Mouse (Mus musculus) G1E-ER4 (cell line): ENCODE data around the gene Grik4. TPM values are rescaled to one million over a fixed set of nuclear protein-coding genes. Genes with fewer than 3 reads are reported as not detected.

Experiments used
- GATA1 ChIP-seq: IDR thresholded peaks from one replicate; pipeline ENCODE4 v1.8.0; 2012; ENCODE audit warnings: low read length, inconsistent platforms
- polyA plus RNA-seq: library from polyadenylated mRNA; stranded (reverse); fragments of >175 nt; gene quantifications from 2 replicates; pipeline ENCODE4 v1.2.3, GENCODE M21; 2012

Gene Grik4
- polyA plus RNA-seq, 1 experiment: not detected

DNA sequence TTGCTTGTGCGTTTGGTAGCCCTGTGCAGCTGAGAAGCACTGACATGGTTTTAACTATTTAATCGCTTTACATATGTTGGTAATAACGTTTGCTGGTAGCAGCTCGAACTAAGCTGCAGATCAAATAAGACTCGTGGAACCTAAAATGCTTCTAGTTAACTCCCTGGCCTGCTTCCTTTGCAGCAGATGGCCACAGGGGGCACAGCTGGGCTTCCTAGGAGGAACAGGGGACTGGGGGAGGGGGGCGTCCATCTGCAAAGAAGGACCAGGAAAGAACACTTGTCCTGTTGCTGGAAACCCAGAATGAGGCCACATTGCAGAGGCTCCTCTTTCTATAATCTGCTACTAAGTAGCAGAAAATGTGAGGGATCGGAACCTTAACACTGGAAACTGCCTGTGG is 24.1 kb downstream of the Grik4 start:
- no peak for TF ChIP-seq GATA1

DNA sequence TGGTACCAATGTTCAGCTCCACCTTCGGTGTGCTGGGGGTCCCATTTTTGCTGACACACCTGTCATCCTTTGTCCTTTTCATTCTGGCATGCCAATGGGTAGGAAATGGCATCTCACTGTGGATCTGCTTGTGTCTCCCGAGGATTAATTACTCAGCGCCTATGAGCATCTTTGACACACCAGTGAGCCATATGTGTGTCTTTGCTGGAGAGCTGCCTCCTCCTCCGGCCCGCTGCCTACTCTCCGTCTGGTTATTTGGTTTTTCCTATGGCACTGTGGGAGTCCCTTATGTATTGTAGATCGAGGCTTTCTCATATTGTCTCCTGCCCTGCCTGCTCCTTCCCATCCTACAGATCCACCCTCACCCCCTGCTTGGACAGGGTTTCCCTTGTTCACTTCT is 26.4 kb downstream of the Grik4 start:
- no peak for TF ChIP-seq GATA1

DNA sequence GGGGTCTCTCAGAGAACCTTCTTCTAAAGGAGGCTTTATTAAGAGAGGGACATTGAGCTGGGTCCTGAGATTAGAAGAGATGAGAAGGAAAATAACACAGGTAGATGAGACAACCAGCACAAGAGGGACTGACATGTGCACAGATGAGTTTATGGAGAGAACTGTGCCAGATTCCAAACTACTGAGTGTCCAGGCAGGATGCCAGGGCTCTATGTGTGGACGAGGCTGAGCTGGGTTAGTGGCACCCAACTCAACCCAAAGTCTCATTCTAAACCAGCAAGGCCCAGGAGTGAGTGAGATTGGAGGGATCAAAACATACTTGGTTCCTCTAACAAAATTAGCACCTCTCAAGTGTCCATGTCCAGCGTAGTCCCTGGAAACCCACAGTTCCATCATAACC is 31.1 kb downstream of the Grik4 start:
- TF ChIP-seq GATA1: no peak

DNA sequence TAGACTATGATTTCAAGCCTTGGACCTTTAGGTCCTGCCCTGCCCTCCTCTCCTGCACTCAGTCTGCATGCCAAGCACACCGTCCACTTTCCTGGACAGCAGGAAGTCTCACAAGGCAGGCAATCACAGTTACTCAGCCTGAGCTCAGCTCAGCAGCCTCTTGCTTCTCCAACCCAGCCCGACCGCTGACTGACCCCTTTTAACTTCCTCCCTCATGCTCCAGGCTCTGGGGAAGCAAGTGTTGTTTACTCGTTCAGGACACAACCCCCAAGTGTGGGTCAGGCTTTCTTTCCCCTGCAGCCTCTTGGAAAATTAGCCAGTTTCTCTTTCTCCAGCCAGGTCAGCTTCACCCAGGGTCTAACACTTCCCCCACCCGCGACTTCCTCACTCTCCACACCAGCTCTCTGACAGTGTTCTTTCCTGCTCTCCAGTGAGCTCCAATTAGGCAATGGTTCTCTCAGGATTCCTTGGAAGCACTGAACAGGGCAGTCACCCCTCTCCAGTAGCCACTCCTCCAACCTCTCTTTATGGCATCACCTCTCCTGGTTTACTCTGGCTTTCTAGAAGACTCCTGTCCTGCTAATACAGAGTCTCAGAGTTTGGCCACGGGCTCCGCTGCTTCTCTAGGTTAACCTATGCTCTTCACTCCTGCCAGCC is 35.5 kb downstream of the Grik4 start:
- no peak for TF ChIP-seq GATA1

DNA sequence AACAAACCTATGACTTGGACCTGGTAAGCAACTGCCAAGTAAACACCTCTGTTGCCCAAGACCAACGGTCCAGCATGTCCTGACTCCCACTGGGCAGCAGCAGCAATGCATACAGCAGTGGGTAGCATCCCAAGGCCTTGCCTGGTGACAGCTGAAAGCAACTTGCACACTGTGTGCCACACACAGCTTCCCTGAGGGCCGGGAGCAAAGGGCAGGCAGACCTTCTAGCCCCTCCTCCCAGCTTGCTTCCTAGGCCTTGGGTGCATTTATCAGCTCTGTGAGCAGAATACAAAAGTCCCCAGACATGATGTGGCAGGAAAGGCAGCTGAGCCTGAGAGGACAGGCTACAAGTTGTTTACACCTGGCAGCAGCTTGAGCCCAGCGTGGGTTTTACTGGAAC is 37.3 kb downstream of the Grik4 start:
- no peak for TF ChIP-seq GATA1

DNA sequence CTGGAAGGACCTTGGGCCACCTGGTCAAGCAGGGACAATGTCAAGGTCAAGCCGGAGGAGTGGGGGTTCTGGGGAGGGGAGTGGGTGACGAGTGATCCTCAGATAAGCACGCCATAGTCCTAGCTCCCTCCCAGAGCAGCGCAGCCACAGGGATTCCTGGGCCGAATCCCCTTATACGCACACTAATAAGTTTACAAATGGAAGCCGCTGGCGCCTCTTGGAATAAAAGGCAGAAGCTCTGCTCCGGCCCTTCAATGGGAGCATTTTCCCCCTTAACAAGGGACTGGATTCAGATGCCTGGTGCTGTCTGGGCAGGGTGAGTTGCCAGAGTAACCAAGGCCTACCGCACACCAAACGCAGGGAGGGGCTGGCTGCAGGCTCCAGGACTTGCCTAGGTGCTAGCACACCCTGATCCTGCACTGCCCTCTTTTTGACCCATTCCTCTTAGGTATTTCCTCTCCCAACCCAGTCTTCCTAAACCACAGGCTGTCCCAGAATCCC is 46.2 kb downstream of the Grik4 start:
- no peak for TF ChIP-seq GATA1

DNA sequence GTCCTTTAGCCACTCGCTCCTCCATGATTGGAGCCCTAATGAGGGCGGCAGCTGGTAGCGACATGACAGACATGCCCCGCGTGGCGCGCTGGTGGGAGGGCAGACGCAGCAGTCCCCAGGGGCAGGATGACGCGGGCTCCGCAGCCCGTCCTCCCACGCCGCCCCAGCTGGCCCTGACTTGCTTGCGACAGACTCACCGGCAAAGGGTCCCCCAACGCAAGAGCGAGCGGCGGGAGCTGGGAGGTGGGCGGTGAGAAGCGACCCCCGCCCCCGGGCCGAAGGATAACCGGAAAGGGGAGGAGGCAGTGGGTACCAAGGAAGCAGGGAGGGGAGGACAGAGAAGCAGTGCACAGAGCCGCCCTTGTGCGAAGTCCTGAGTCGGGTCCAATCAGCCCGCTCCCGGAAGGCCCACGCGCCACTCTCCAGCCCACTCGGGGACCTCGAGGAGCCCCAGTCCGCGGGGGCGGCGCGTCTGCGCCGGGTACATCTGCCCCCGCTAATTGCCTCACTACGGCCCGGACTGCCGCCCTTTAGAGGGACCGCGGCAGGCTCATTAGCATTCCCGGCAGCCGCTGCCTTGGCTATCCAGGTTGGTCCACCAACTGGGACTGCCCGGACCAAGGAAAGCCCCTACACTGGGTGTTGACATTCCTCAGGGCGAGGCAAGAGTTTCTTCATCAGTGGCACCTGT is 46.8 kb downstream of the Grik4 start:
- TF ChIP-seq GATA1: no peak

DNA sequence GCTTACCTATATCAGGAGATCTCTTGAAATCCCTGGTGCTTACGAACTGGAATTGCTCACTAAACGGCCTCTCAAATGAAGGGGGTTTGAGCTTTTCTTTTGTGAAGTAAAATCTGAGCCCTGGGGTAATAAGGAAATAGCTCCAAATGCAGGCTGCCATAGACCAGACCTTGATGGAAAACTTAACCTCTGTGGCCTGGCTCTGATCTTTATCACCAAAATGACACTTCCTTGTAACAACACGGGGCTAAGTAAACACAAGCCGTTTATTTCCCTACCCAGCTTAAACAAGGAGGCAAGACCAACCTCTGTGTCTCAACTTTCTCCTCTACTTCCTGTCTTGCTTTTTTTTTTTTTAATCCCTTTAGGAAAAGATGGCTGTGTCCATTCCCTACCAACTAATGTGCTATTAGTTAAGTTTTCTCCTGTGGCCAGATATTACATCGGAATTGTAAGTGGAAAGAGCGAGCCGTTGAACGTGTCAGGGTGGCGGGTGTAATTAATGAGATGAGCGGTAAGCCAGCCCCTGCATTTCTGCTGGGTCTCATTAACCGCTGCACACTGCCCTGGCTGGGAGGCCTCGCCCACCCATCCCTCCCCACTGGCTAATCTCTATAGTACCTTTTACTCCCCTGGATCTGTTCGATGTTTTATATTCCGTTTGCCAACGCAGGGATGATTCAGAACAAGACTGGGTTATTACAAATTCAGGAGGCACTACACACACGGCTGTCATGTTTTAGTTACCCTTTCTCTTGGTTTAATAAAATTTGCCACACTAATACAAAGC is 47.7 kb downstream of the Grik4 start:
- no peak for TF ChIP-seq GATA1

DNA sequence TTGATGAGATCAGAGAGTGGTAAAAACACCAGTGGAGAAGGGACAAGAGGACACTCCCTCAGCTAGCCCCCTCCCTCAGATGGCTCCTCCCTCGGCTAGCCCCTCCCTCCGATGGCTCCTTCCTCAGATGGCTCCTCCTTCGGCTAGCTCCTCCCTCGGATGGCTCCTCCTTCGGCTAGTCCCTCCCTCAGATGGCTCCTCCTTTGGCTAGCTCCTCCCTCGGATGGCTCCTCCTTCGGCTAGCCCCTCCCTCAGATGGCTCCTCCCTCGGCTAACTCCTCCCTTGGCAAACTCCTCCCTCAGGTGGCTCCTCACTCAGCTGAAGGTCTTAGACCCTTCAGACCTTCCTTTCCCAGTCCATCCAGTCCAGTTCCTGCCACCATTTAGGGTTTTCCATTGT is 51.5 kb downstream of the Grik4 start:
- TF ChIP-seq GATA1: no peak

DNA sequence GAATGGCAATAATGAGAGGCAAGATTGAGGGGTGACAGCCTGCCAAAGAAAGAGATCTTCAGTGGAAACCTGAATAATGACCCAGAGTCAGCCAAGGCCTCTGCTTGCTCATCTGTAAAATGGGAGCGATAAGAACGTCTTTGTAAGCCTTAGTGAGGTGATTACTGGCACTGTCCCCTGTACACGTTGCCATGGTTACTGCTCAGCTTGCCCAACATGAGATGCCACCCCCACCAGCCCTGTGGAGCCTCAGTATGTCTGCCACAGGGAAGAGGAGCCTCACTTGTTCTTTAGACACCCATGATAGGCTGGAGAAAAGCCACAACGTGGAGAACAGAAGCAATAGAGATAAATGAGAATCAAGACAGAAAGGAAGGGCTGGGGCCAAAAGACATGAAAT is 56.4 kb downstream of the Grik4 start:
- no peak for TF ChIP-seq GATA1

DNA sequence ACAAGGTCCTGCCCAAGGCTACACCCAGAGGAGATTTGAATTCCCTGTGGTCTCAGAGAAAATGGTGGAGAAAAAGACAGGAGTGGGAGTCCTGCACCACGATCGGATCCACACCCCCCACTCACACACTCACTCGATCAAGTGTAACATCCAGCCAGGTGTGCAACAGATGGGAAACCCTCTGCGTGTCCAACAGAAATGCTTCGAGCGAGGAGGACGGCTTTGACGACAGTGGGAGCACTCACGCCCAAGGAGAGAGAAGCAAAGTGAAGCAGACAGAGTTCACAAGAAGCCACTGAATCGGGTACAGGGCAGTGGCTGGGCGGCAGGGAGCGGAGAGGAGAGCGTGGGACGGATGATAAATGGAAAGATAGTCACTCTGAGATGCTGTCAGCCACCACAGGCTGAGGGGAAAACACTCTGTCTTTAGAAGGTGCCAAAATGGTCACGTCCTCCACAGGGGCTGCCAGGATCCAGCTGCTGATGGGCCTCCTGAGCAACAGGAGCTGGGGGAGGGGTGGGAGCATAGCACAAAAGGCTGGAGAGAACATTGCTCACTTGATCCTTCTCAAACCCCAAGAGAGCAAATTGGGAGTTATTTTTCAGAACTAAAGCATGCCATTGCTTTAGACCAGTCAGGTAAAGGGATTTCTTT is 58.1 kb downstream of the Grik4 start:
- no peak for TF ChIP-seq GATA1

DNA sequence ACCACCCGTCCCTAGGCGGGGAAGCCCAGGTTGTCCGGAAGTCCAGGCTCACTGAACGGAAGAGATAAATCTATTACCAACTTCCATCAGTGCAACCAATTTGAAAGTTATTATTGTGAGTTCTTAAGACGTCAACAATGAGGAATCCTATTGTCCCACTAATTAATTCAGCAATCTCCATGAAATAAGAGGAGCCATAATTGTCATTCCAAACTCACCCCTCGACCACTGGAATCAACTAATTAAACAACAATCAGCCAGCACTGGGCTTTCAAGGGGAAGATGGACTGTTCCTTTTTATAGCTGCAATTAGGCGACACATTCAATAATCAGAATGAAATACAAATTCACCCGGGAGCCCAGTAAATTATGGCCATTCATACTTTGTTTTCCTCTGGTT is 58.7 kb downstream of the Grik4 start:
- TF ChIP-seq GATA1: no peak

DNA sequence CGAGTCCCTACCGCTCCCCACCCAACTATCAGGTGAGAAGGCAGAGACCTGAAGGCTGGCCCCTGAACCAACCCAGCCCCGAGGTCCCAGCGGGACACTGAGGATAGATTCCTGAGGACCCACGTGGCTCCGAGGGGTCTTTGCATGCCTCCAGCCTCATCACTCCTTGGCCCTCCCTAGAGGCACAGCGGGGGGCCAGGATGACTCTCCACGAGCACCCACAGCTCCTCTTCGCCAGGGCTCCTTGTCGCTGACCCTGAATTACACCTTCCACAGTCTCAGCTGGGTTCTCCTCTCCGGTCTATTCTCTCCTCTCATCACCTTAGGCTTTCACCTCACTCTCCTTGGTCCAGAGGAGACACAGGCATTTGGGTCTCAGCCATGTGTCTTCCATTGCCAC is 59.2 kb downstream of the Grik4 start:
- no peak for TF ChIP-seq GATA1

DNA sequence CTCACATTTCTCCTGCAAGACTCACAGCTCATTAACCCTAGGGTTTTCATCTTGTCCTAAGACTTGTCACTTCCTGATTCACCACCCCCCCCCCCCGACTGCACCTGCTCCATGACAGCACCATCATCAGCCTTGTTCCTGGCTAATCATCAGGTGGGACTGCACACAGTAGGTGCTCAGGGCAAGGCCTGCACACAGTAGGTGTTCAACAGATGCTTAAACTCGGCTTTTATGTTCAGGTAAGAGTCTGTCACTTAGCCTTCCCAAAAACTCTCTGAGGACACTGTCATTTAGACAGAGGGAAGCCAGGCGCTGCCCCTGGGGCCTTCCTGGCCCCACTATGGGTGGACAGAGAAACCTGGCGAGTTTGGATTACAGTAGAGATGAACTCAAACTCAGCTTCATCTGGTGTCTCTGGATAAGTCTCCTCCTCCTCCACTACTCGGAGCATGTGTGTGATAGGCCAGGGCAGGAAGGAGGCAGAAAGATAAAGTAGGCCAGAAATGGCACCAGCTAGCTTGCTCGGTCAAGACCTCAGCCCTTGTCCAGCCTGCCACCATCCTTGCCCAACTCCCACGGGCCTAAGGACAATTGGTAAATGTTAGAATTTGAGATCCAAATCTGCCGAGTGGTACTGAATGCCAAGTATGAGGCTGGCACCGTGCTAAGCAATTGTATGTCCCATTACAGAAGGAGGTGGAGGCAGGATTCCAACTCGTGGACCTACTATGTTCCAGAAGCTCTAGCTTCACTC is 61.1 kb downstream of the Grik4 start:
- TF ChIP-seq GATA1: no peak

DNA sequence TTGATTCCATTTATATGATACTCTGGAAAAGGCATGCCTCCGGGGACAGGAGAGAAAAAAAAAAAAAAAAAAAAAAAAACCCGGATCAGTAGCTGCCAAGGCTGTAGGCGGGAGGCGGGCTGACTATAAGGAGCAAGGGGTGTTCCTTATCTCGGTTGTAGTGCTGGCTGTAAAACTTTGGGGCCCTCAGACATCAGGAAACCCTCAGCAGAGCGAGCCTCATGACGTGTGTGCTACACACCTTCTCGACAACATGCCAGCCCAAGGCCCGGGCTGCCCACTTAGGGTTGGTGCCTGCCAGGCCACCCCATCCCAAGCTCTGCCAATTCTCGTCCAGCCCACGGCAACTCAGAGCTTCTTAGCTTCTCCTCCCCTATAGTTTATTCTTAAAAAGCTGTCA is 62.0 kb downstream of the Grik4 start:
- TF ChIP-seq GATA1: no peak

DNA sequence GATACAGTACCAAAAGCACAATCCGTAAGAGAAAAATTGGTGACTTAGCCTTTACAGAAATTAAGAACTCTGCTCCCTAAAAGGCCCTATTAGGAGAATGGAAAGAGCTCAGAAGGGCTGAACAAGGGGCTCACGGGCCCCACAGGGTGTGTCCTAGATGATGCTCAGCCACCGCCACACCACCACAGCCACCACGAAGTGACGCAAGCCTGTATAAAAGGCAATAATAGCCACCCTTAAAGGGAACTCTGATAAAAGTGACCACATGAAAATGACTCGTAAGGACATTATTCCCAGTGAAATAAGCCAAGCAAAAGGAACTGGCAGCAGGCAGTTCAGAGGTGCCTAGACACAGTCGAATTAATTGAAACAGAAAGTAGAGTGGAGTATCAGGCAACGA is 63.3 kb downstream of the Grik4 start:
- no peak for TF ChIP-seq GATA1
